29 mouse cellular contexts compared by ENCODE assay signal in genomic region chr7:126494120-126494519, GRCm38 (mm10). TPM values are rescaled to one million over a fixed set of nuclear protein-coding genes. Genes with fewer than 3 reads are reported as not detected.
DNase-seq lines count a peak whose midpoint lies in the region; ATAC-seq and TF ChIP-seq lines count a peak whose summit lies in the region.
"Had no signal": no experiment of that assay in that cellular context is flagged by ENCODE, and none has a peak within 500 bp of the region (broad histone marks: within the 10 kb centered on the region; RNA-seq: fewer than 3 reads in every experiment).

No protein-coding gene starts in this region.

- no peaks in the 10 kb centered on the region for H3K9me3 ChIP-seq in intestine, embryonic 15.5 days
- H3K9me3 ChIP-seq in intestine, embryonic 16.5 days (ENCODE audit: control insufficient read depth, low read length) = no peaks in the 10 kb centered on the region
- H3K9me3 ChIP-seq in liver, embryonic 13.5 days (replicated peaks) = no peaks in the 10 kb centered on the region
- no peaks in the 10 kb centered on the region for H3K9me3 ChIP-seq in midbrain, embryonic 16.5 days (replicated peaks; ENCODE audit: control insufficient read depth, low read length, poor library complexity, severe bottlenecking)
- H3K9me3 ChIP-seq in heart, embryonic 11.5 days (replicated peaks; ENCODE audit: control insufficient read depth, low read length) = no peaks in the 10 kb centered on the region
- H3K9me3 ChIP-seq in hindbrain, embryonic 14.5 days (ENCODE audit: control insufficient read depth, low read length) = no peaks in the 10 kb centered on the region
- H3K9me3 ChIP-seq: forebrain, embryonic 13.5 days; heart, embryonic 10.5 days; hindbrain, embryonic 13.5 days; megakaryocyte, embryonic 14.5 days; midbrain, embryonic 12.5 days; stomach, embryonic 15.5 days had no signal

- no peak for DNase-seq in liver, embryonic 13.5 days
- DNase-seq in hindbrain, embryonic 14.5 days (ENCODE audit: low spot score) = no peak
- DNase-seq: adrenal gland, postnatal 14 days; cerebellum, adult 11 months; cerebellum, postnatal 25 days; gastrocnemius, postnatal 14 days; heart, adult 11 months; heart, postnatal 4 days; kidney, adult 2 months; kidney, postnatal 4 days; layer of hippocampus, adult 9-11 months; lung, adult 18-20 months; lung, postnatal 4 days; right cerebral cortex, postnatal 14 days; thymus, postnatal 25 days had no signal

- no peaks in the 10 kb centered on the region for H3K4me1 ChIP-seq in intestine, embryonic 15.5 days (replicated peaks)
- no peaks in the 10 kb centered on the region for H3K4me1 ChIP-seq in intestine, embryonic 16.5 days (ENCODE audit: control insufficient read depth, insufficient read depth, low read length)
- peaks cover 38% of the 10 kb centered on the region for H3K4me1 ChIP-seq in liver, embryonic 13.5 days (replicated peaks)
- H3K4me1 ChIP-seq in midbrain, embryonic 16.5 days (ENCODE audit: control insufficient read depth, insufficient read depth, low read length) = no peaks in the 10 kb centered on the region
- no peaks in the 10 kb centered on the region for H3K4me1 ChIP-seq in heart, embryonic 11.5 days (ENCODE audit: control insufficient read depth, insufficient read depth, low read length)
- H3K4me1 ChIP-seq in hindbrain, embryonic 14.5 days (replicated peaks; ENCODE audit: control insufficient read depth, insufficient read depth, low read length) = no peaks in the 10 kb centered on the region
- H3K4me1 ChIP-seq: forebrain, embryonic 13.5 days; heart, embryonic 10.5 days; midbrain, embryonic 12.5 days; stomach, embryonic 15.5 days had no signal

- no peaks in the 10 kb centered on the region for H3K27me3 ChIP-seq in intestine, embryonic 15.5 days (replicated peaks)
- no peaks in the 10 kb centered on the region for H3K27me3 ChIP-seq in intestine, embryonic 16.5 days (replicated peaks; ENCODE audit: control insufficient read depth, insufficient read depth, low read length)
- no peaks in the 10 kb centered on the region for H3K27me3 ChIP-seq in liver, embryonic 13.5 days
- H3K27me3 ChIP-seq in myocyte (ENCODE audit: control insufficient read depth, insufficient read depth, insufficient read length) = no peaks in the 10 kb centered on the region
- H3K27me3 ChIP-seq in midbrain, embryonic 16.5 days (ENCODE audit: control insufficient read depth, insufficient read depth, low read depth, low read length) = no peaks in the 10 kb centered on the region
- no peaks in the 10 kb centered on the region for H3K27me3 ChIP-seq in heart, embryonic 11.5 days (ENCODE audit: control insufficient read depth, insufficient read depth, low read length)
- H3K27me3 ChIP-seq in hindbrain, embryonic 14.5 days (ENCODE audit: control insufficient read depth, insufficient read depth, low read length) = no peaks in the 10 kb centered on the region
- H3K27me3 ChIP-seq: forebrain, embryonic 13.5 days; hindbrain, embryonic 13.5 days; megakaryocyte, embryonic 14.5 days; midbrain, embryonic 12.5 days; Patski; stomach, embryonic 15.5 days had no signal

- no peak overlapping the region for H3K27ac ChIP-seq in intestine, embryonic 15.5 days
- H3K27ac ChIP-seq in intestine, embryonic 16.5 days (ENCODE audit: low read length) = no peak overlapping the region
- H3K27ac ChIP-seq in liver, embryonic 13.5 days = peak overlapping the region; percentile 41
- no peak overlapping the region for H3K27ac ChIP-seq in midbrain, embryonic 16.5 days (ENCODE audit: low read length)
- no peak overlapping the region for H3K27ac ChIP-seq in heart, embryonic 11.5 days (ENCODE audit: low read depth, low read length)
- H3K27ac ChIP-seq in hindbrain, embryonic 14.5 days = no peak overlapping the region
- H3K27ac ChIP-seq: heart, embryonic 10.5 days; hindbrain, embryonic 13.5 days; kidney, postnatal 0 days; midbrain, embryonic 12.5 days; stomach, embryonic 15.5 days had no signal

- H3K36me3 ChIP-seq in intestine, embryonic 15.5 days = peaks cover 76% of the 10 kb centered on the region
- peaks cover 45% of the 10 kb centered on the region for H3K36me3 ChIP-seq in intestine, embryonic 16.5 days (ENCODE audit: control insufficient read depth, insufficient read depth, low read length)
- peaks cover 98% of the 10 kb centered on the region for H3K36me3 ChIP-seq in liver, embryonic 13.5 days
- peaks cover 65% of the 10 kb centered on the region for H3K36me3 ChIP-seq in myocyte (ENCODE audit: control insufficient read depth, insufficient read depth)
- peaks cover 70% of the 10 kb centered on the region for H3K36me3 ChIP-seq in midbrain, embryonic 16.5 days (ENCODE audit: control insufficient read depth, insufficient read depth, low read length)
- peaks cover 74% of the 10 kb centered on the region for H3K36me3 ChIP-seq in heart, embryonic 11.5 days (ENCODE audit: control insufficient read depth, insufficient read depth, low read length)
- H3K36me3 ChIP-seq in hindbrain, embryonic 14.5 days (replicated peaks; ENCODE audit: control insufficient read depth, insufficient read depth) = peaks cover 97% of the 10 kb centered on the region

- WGBS in intestine, embryonic 15.5 days = 86% methylated on average over 6 of the region's 6 CpGs
- WGBS in intestine, embryonic 16.5 days = 87% methylated on average over 6 of the region's 6 CpGs
- 80% methylated on average over 6 of the region's 6 CpGs for WGBS in liver, embryonic 13.5 days (ENCODE audit: insufficient replicate concordance)
- WGBS in midbrain, embryonic 16.5 days = 96% methylated on average over 6 of the region's 6 CpGs
- WGBS in heart, embryonic 11.5 days (ENCODE audit: insufficient replicate concordance) = 88% methylated on average over 6 of the region's 6 CpGs
- WGBS in hindbrain, embryonic 14.5 days = 97% methylated on average over 6 of the region's 6 CpGs

- H3ac ChIP-seq in myocyte (ENCODE audit: control insufficient read depth, insufficient read length) = no peak overlapping the region

- H3K4me2 ChIP-seq in intestine, embryonic 15.5 days (replicated peaks) = no peak overlapping the region
- no peak overlapping the region for H3K4me2 ChIP-seq in intestine, embryonic 16.5 days (ENCODE audit: low read depth, low read length)
- no peak overlapping the region for H3K4me2 ChIP-seq in liver, embryonic 13.5 days
- H3K4me2 ChIP-seq in myocyte (ENCODE audit: low read depth) = no peak overlapping the region
- no peak overlapping the region for H3K4me2 ChIP-seq in midbrain, embryonic 16.5 days (ENCODE audit: low read length)
- no peak overlapping the region for H3K4me2 ChIP-seq in heart, embryonic 11.5 days
- no peak overlapping the region for H3K4me2 ChIP-seq in hindbrain, embryonic 14.5 days (replicated peaks)
- H3K4me2 ChIP-seq: forebrain, embryonic 13.5 days; hindbrain, embryonic 13.5 days; midbrain, embryonic 12.5 days; stomach, embryonic 15.5 days had no signal

- peaks cover 21% of the 10 kb centered on the region for H3K79me2 ChIP-seq in myocyte (ENCODE audit: control insufficient read depth, insufficient read depth)

- no peak overlapping the region for H3K4me3 ChIP-seq in intestine, embryonic 15.5 days (replicated peaks)
- H3K4me3 ChIP-seq in intestine, embryonic 16.5 days (ENCODE audit: low read length) = no peak overlapping the region
- no peak overlapping the region for H3K4me3 ChIP-seq in liver, embryonic 13.5 days (replicated peaks)
- no peak overlapping the region for H3K4me3 ChIP-seq in myocyte
- no peak overlapping the region for H3K4me3 ChIP-seq in midbrain, embryonic 16.5 days (ENCODE audit: low read depth, low read length)
- H3K4me3 ChIP-seq in heart, embryonic 11.5 days (ENCODE audit: low read depth, low read length) = no peak overlapping the region
- no peak overlapping the region for H3K4me3 ChIP-seq in hindbrain, embryonic 14.5 days (replicated peaks; ENCODE audit: low read length)
- H3K4me3 ChIP-seq: forebrain, embryonic 13.5 days; heart, embryonic 10.5 days; hindbrain, embryonic 13.5 days; midbrain, embryonic 12.5 days; stomach, embryonic 15.5 days had no signal

- peak; percentile 29; the same call in 1 of the 2 replicates for ATAC-seq in intestine, embryonic 15.5 days
- ATAC-seq in intestine, embryonic 16.5 days = no peak; the same call in 1 of the 2 replicates
- ATAC-seq in liver, embryonic 13.5 days (ENCODE audit: low read depth) = peak; percentile 66
- no peak for ATAC-seq in midbrain, embryonic 16.5 days
- ATAC-seq in heart, embryonic 11.5 days (replicated peaks; ENCODE audit: insufficient number of reproducible peaks, low FRiP score, low TSS enrichment) = no peak
- ATAC-seq in hindbrain, embryonic 14.5 days (ENCODE audit: low FRiP score) = no peak
- ATAC-seq: forebrain, embryonic 13.5 days; lung, postnatal 0 days; Patski had no signal

- peak; percentile 13 for TF ChIP-seq POLR2A in myocyte (IDR thresholded peaks at IDR 0.05; ENCODE audit: insufficient read length, low read depth)

- no peak overlapping the region for H3K9ac ChIP-seq in intestine, embryonic 15.5 days
- H3K9ac ChIP-seq in intestine, embryonic 16.5 days (ENCODE audit: low read depth, low read length) = no peak overlapping the region
- H3K9ac ChIP-seq in liver, embryonic 13.5 days = no peak overlapping the region
- no peak overlapping the region for H3K9ac ChIP-seq in midbrain, embryonic 16.5 days (ENCODE audit: low read depth, low read length)
- no peak overlapping the region for H3K9ac ChIP-seq in heart, embryonic 11.5 days (ENCODE audit: low read depth, low read length)
- H3K9ac ChIP-seq in hindbrain, embryonic 14.5 days = no peak overlapping the region
- H3K9ac ChIP-seq: forebrain, embryonic 13.5 days; hindbrain, embryonic 13.5 days; midbrain, embryonic 12.5 days; stomach, embryonic 15.5 days had no signal

RNA-seq across cellular contexts. Expression of gene Tufm, which starts 7.0 kb away (rescaled TPM):
- 190 and 207 TPM in 2 replicates for polyA plus RNA-seq in intestine, embryonic 15.5 days (2015; fragmentation: Nextera tagmentation; extraction: Ambion mirVana)
- polyA plus RNA-seq in intestine, embryonic 16.5 days (2015; fragmentation: Nextera tagmentation; extraction: Ambion mirVana) = 229 and 244 TPM in 2 replicates
- 111 and 115 TPM in 2 replicates for polyA plus RNA-seq in liver, embryonic 13.5 days (2015; fragmentation: Nextera tagmentation; extraction: Ambion mirVana)
- 167 TPM for polyA plus RNA-seq in myocyte (2012; fragmentation: generic; extraction: Trizol)
- 121 and 127 TPM in 2 replicates for polyA plus RNA-seq in midbrain, embryonic 16.5 days (2015; fragmentation: Nextera tagmentation; extraction: Ambion mirVana)
- 167 and 187 TPM in 2 replicates for polyA plus RNA-seq in heart, embryonic 11.5 days (2014; fragmentation: Nextera tagmentation; extraction: Ambion mirVana)
- polyA plus RNA-seq in hindbrain, embryonic 14.5 days (2014; fragmentation: Nextera tagmentation; extraction: Ambion mirVana) = 116 and 136 TPM in 2 replicates

RNA-seq across cellular contexts. Expression of gene Atxn2l, which starts 9.1 kb away (rescaled TPM):
- polyA plus RNA-seq in intestine, embryonic 15.5 days (2015; fragmentation: Nextera tagmentation; extraction: Ambion mirVana) = 43.8 and 44.4 TPM in 2 replicates
- polyA plus RNA-seq in intestine, embryonic 16.5 days (2015; fragmentation: Nextera tagmentation; extraction: Ambion mirVana) = 25.8 and 29.4 TPM in 2 replicates
- 23.8 and 31.4 TPM in 2 replicates for polyA plus RNA-seq in liver, embryonic 13.5 days (2015; fragmentation: Nextera tagmentation; extraction: Ambion mirVana)
- polyA plus RNA-seq in myocyte (2012; fragmentation: generic; extraction: Trizol) = 104 TPM
- 66.9 and 68.8 TPM in 2 replicates for polyA plus RNA-seq in midbrain, embryonic 16.5 days (2015; fragmentation: Nextera tagmentation; extraction: Ambion mirVana)
- 38.2 and 39.9 TPM in 2 replicates for polyA plus RNA-seq in heart, embryonic 11.5 days (2014; fragmentation: Nextera tagmentation; extraction: Ambion mirVana)
- polyA plus RNA-seq in hindbrain, embryonic 14.5 days (2014; fragmentation: Nextera tagmentation; extraction: Ambion mirVana) = 72.6 and 73.7 TPM in 2 replicates

RNA-seq across cellular contexts. Expression of gene Sh2b1, which starts 18.9 kb away (rescaled TPM):
- 41.8 and 45.7 TPM in 2 replicates for polyA plus RNA-seq in intestine, embryonic 15.5 days (2015; fragmentation: Nextera tagmentation; extraction: Ambion mirVana)
- polyA plus RNA-seq in intestine, embryonic 16.5 days (2015; fragmentation: Nextera tagmentation; extraction: Ambion mirVana) = 43.2 and 44.6 TPM in 2 replicates
- polyA plus RNA-seq in liver, embryonic 13.5 days (2015; fragmentation: Nextera tagmentation; extraction: Ambion mirVana) = 11.2 and 12.9 TPM in 2 replicates
- 58.8 TPM for polyA plus RNA-seq in myocyte (2012; fragmentation: generic; extraction: Trizol)
- polyA plus RNA-seq in midbrain, embryonic 16.5 days (2015; fragmentation: Nextera tagmentation; extraction: Ambion mirVana) = 76.8 and 79.6 TPM in 2 replicates
- polyA plus RNA-seq in heart, embryonic 11.5 days (2014; fragmentation: Nextera tagmentation; extraction: Ambion mirVana) = 33.7 and 36.0 TPM in 2 replicates
- polyA plus RNA-seq in hindbrain, embryonic 14.5 days (2014; fragmentation: Nextera tagmentation; extraction: Ambion mirVana) = 60.3 and 64.1 TPM in 2 replicates

RNA-seq across cellular contexts. Expression of gene Atp2a1, which starts 31.2 kb away (rescaled TPM):
- polyA plus RNA-seq in intestine, embryonic 15.5 days (2015; fragmentation: Nextera tagmentation; extraction: Ambion mirVana) = 0.24 and 2.6 TPM in 2 replicates
- polyA plus RNA-seq in intestine, embryonic 16.5 days (2015; fragmentation: Nextera tagmentation; extraction: Ambion mirVana) = 1.1 and 1.3 TPM in 2 replicates
- 1.1 and 2.4 TPM in 2 replicates for polyA plus RNA-seq in liver, embryonic 13.5 days (2015; fragmentation: Nextera tagmentation; extraction: Ambion mirVana)
- 1,699 TPM for polyA plus RNA-seq in myocyte (2012; fragmentation: generic; extraction: Trizol)
- 0.39 and 0.71 TPM in 2 replicates for polyA plus RNA-seq in midbrain, embryonic 16.5 days (2015; fragmentation: Nextera tagmentation; extraction: Ambion mirVana)
- 5.0 and 7.5 TPM in 2 replicates for polyA plus RNA-seq in heart, embryonic 11.5 days (2014; fragmentation: Nextera tagmentation; extraction: Ambion mirVana)
- 0.30 and 0.31 TPM in 2 replicates for polyA plus RNA-seq in hindbrain, embryonic 14.5 days (2014; fragmentation: Nextera tagmentation; extraction: Ambion mirVana)

Comparison
In these comparisons a context has a peak if more than half of its experiments do, and no peak if none do; other contexts are left out.
1. ATAC-seq: peak in intestine, embryonic 15.5 days (single experiment) and liver, embryonic 13.5 days (single experiment); none in intestine, embryonic 16.5 days (single experiment), midbrain, embryonic 16.5 days (single experiment), heart, embryonic 11.5 days (single experiment) and hindbrain, embryonic 14.5 days (single experiment).